Mouse (Mus musculus): ENCODE data around the gene Scn2b.

DNA sequence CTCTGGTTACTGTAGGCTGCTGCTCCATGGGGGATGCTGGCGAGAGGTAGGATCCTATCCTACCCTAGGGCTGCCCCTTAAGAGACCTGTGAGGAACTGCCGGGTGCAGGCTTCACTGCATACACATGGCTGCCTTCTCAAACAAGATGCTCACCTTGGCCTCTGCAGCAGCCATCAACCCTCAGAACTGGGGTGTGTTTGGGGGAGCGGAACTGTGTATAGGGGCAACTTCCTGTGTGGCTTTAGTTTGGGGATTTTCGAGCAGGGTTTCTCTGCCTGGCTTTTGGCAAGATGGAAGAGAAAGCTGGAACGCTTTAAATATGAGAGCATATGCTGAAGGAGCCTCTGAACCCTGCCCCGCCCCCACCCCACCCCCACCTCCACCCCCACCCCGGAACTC lies 9.4 kb downstream of the Scn2b start:
- TF ChIP-seq CTCF (IDR thresholded peaks at IDR 0.05; ENCODE audit: low read depth, low read length), result no peak
- no peak for TF ChIP-seq POLR2A (IDR thresholded peaks at IDR 0.05; ENCODE audit: extremely low read depth, insufficient read depth, low read length)
